Mouse (Mus musculus) hindbrain, embryonic 10.5 days (tissue): ENCODE measurements around the gene Bckdhb. TPM values are rescaled to one million over a fixed set of nuclear protein-coding genes. Genes with fewer than 3 reads are reported as not detected.
"Not testable (repeated sequence)": the region's sequence is repeated elsewhere in the genome, so short reads cannot be mapped to it uniquely, and the experiment has no call there.

Experiments used
- DNase-seq: peaks from one replicate; pipeline ENCODE4 v3.0.0-alpha.2; 2017; ENCODE audit warnings: low spot score
- H3K27ac ChIP-seq: fragments of 300-500 bp; sonication (generic); 2 replicates; pipeline ENCODE4 v1.5.1; 2016; ENCODE audit warnings: mild to moderate bottlenecking, moderate library complexity
- H3K27me3 ChIP-seq: fragments of 300-500 bp; sonication (generic); 2 replicates; pipeline ENCODE4 v1.6.1; 2016; ENCODE audit warnings: mild to moderate bottlenecking; ENCODE audit not compliant: poor library complexity, insufficient read depth, severe bottlenecking
- H3K36me3 ChIP-seq: fragments of 300-500 bp; sonication (generic); 2 replicates; pipeline ENCODE4 v1.6.1; 2016; ENCODE audit warnings: mild to moderate bottlenecking, moderate library complexity
- H3K4me1 ChIP-seq: fragments of 300-500 bp; sonication (generic); replicated peaks from 2 replicates; pipeline ENCODE4 v1.6.1; 2016; ENCODE audit warnings: mild to moderate bottlenecking
- H3K4me3 ChIP-seq: fragments of 300-500 bp; sonication (generic); 2 replicates; pipeline ENCODE4 v1.5.1; 2016; ENCODE audit warnings: mild to moderate bottlenecking, moderate library complexity
- H3K9me3 ChIP-seq: fragments of 300-500 bp; sonication (generic); 2 replicates; pipeline ENCODE4 v1.6.1; 2016; ENCODE audit warnings: mild to moderate bottlenecking, moderate library complexity
- WGBS: fragments of 180-500 bp; shearing (Covaris S2); methylation state at CpG from one replicate; pipeline ENCODE4 v1.1.7; 2016; 5-methylcytosine and 5-hydroxymethylcytosine counted together
- polyA plus RNA-seq: library from polyadenylated mRNA; unstranded; fragments of >200 nt; fragmentation: Nextera tagmentation; extraction: Ambion mirVana; gene quantifications from 2 replicates; pipeline ENCODE4 v1.2.1, GENCODE M21; 2016

Gene Bckdhb
- polyA plus RNA-seq, 1 experiment from 2014 or later: 58.4 TPM

- no peak for DNase-seq
- H3K27ac ChIP-seq: no peak overlapping the region
- H3K4me3 ChIP-seq: peak overlapping the region; percentile 78
- H3K36me3 ChIP-seq: no peaks in the 10 kb centered on the region
- H3K9me3 ChIP-seq: no peaks in the 10 kb centered on the region
- no peaks in the 10 kb centered on the region for H3K27me3 ChIP-seq
- H3K4me1 ChIP-seq: peaks cover 9% of the 10 kb centered on the region
- 69% methylated on average over 4 of the region's 4 CpGs for WGBS
Observed at GRCm38 (mm10) chr9:83925688-83926041, 720 bp downstream of the Bckdhb start.

- Histone ChIP-seq H3K9me3 (no peaks in the 10 kb centered on the region), H3K36me3 (no peaks in the 10 kb centered on the region), H3K4me1 (peaks cover 7% of the 10 kb centered on the region), H3K27ac (no peak overlapping the region), H3K4me3 (no peak overlapping the region), H3K27me3 (no peaks in the 10 kb centered on the region)
- WGBS: 87% methylated on average over 5 of the region's 5 CpGs
- DNase-seq: no peak
Observed at GRCm38 (mm10) chr9:83926302-83926701, 1.4 kb downstream of the Bckdhb start.

- not testable (repeated sequence) for H3K4me1 ChIP-seq, DNase-seq, H3K27ac ChIP-seq, H3K27me3 ChIP-seq, H3K9me3 ChIP-seq, H3K36me3 ChIP-seq, H3K4me3 ChIP-seq
Observed at GRCm38 (mm10) chr9:83939501-83939900, 14.6 kb downstream of the Bckdhb start.

GRCm38 (mm10) chr9:83940016-83940415 is 15.1 kb downstream of the Bckdhb start:
- Histone ChIP-seq H3K36me3 (peaks cover 8% of the 10 kb centered on the region), H3K4me3 (no peak overlapping the region), H3K27me3 (no peaks in the 10 kb centered on the region), H3K27ac (no peak overlapping the region), H3K9me3 (peaks cover 8% of the 10 kb centered on the region), H3K4me1 (no peaks in the 10 kb centered on the region)
- 95% methylated on average over 3 of the region's 3 CpGs for WGBS
- DNase-seq: no peak

- WGBS: 80% methylated on average over 9 of the region's 9 CpGs
Observed at GRCm38 (mm10) chr9:83940537-83941363, 15.8 kb downstream of the Bckdhb start.

GRCm38 (mm10) chr9:83951336-83951735 is 26.4 kb downstream of the Bckdhb start:
- Histone ChIP-seq H3K27me3 (no peaks in the 10 kb centered on the region), H3K36me3 (peaks cover 8% of the 10 kb centered on the region), H3K4me3 (no peak overlapping the region), H3K4me1 (no peaks in the 10 kb centered on the region), H3K9me3 (no peaks in the 10 kb centered on the region), H3K27ac (no peak overlapping the region)
- WGBS: 91% methylated on average over 4 of the region's 4 CpGs
- DNase-seq: no peak

More at GRCm38 (mm10) chr9:83940537-83941363, 15.8 kb downstream of the Bckdhb start:
- Histone ChIP-seq H3K9me3 (peaks cover 8% of the 10 kb centered on the region), H3K4me3 (no peak overlapping the region), H3K27me3 (no peaks in the 10 kb centered on the region), H3K27ac (no peak overlapping the region), H3K4me1 (no peaks in the 10 kb centered on the region), H3K36me3 (peaks cover 8% of the 10 kb centered on the region)
- no peak for DNase-seq

- peak; percentile 76 for DNase-seq
- H3K4me3 ChIP-seq: no peak overlapping the region
- peaks cover 8% of the 10 kb centered on the region for H3K36me3 ChIP-seq
- H3K4me1 ChIP-seq: no peaks in the 10 kb centered on the region
- H3K27me3 ChIP-seq: no peaks in the 10 kb centered on the region
- H3K9me3 ChIP-seq: no peaks in the 10 kb centered on the region
- 57% methylated on average over 15 of the region's 15 CpGs for WGBS
- no peak overlapping the region for H3K27ac ChIP-seq
Observed at GRCm38 (mm10) chr9:83956632-83957314, 31.8 kb downstream of the Bckdhb start.

GRCm38 (mm10) chr9:83962098-83963086 is 37.4 kb downstream of the Bckdhb start:
- 0 out of 2 replicates have a peak, but pooled peaks cover 2% of the 10 kb centered on the region for H3K4me1 ChIP-seq
- no peaks in the 10 kb centered on the region for H3K9me3 ChIP-seq
- no peak overlapping the region for H3K4me3 ChIP-seq
- no peak for DNase-seq
- no peaks in the 10 kb centered on the region for H3K27me3 ChIP-seq
- WGBS: 81% methylated on average over 10 of the region's 10 CpGs
- no peaks in the 10 kb centered on the region for H3K36me3 ChIP-seq
- no peak overlapping the region for H3K27ac ChIP-seq

- H3K27ac ChIP-seq: no peak overlapping the region
- H3K4me1 ChIP-seq: 0 out of 2 replicates have a peak, but pooled peaks cover 2% of the 10 kb centered on the region
- H3K27me3 ChIP-seq: no peaks in the 10 kb centered on the region
- no peaks in the 10 kb centered on the region for H3K36me3 ChIP-seq
- no peaks in the 10 kb centered on the region for H3K9me3 ChIP-seq
- no peak overlapping the region for H3K4me3 ChIP-seq
- no peak for DNase-seq
- 92% methylated on average over 10 of the region's 10 CpGs for WGBS
Observed at GRCm38 (mm10) chr9:83963296-83963695, 38.4 kb downstream of the Bckdhb start.

GRCm38 (mm10) chr9:83964376-83964775 is 39.4 kb downstream of the Bckdhb start:
- 94% methylated on average over 4 of the region's 4 CpGs for WGBS
- Histone ChIP-seq H3K4me1 (0 out of 2 replicates have a peak, but pooled peaks cover 2% of the 10 kb centered on the region), H3K36me3 (no peaks in the 10 kb centered on the region), H3K27ac (no peak overlapping the region), H3K9me3 (no peaks in the 10 kb centered on the region), H3K4me3 (no peak overlapping the region), H3K27me3 (no peaks in the 10 kb centered on the region)
- no peak for DNase-seq

GRCm38 (mm10) chr9:83967439-83968050 is 42.6 kb downstream of the Bckdhb start:
- Histone ChIP-seq H3K36me3 (no peaks in the 10 kb centered on the region), H3K9me3 (no peaks in the 10 kb centered on the region), H3K27ac (no peak overlapping the region), H3K4me3 (no peak overlapping the region), H3K4me1 (no peaks in the 10 kb centered on the region), H3K27me3 (no peaks in the 10 kb centered on the region)
- WGBS: 92% methylated on average over 9 of the region's 9 CpGs
- DNase-seq: no peak

GRCm38 (mm10) chr9:83969326-83969725 is 44.4 kb downstream of the Bckdhb start:
- DNase-seq: no peak
- H3K4me3 ChIP-seq: no peak overlapping the region
- H3K27ac ChIP-seq: no peak overlapping the region
- 87% methylated on average over 7 of the region's 7 CpGs for WGBS
- no peaks in the 10 kb centered on the region for H3K9me3 ChIP-seq
- no peaks in the 10 kb centered on the region for H3K27me3 ChIP-seq
- no peaks in the 10 kb centered on the region for H3K36me3 ChIP-seq
- H3K4me1 ChIP-seq: no peaks in the 10 kb centered on the region
